Mouse (Mus musculus): ENCODE results near the gene Cldn10.
"Not testable (repeated sequence)": the region's sequence is repeated elsewhere in the genome, so short reads cannot be mapped to it uniquely, and the experiment has no call there.

Gene Cldn10

DNA sequence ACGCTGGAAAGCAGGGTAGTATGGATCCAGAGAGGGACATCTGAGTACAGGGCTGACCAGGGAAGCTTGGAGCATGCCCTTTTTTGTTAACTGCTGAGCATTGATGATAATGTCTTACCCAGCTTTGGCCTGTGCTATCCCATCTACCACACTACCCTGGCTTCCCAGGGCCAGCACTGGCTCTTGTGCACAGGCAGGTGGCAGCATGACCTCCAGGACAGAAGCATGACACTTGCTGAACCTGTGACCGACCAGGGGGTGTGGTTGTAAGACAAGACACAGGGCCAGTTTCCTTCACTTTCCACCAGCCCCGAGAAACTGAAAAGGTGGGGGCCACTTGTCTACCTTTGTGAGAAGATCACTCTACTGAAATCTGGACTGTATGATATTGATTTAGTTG, 5.5 kb upstream of the Cldn10 start:
- DNase-seq (ENCODE audit: low spot score): no peak

GRCm38 (mm10) chr14:118783326-118783935, 4.3 kb upstream of the Cldn10 start:
- no peak for DNase-seq (ENCODE audit: low spot score)

DNA sequence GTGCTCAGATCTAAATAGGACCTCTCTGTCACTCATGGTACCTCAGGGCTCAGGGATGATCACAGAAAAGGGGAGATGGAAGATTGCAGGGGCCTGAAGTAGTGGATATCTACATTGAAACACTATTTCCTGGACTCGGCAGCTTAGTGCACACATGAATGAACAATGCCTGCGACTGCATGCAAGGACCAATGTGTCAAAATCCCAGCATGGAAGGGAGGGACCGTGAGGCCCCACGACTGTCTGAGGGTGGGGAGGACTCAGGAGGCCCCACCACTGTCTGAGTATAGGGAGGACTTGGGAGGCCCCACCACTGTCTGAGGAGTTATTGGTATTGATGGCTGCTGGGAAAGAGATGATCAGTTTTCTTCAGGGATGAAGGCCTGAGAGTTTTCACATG, 2.5 kb downstream of the Cldn10 start:
- no peak for DNase-seq (ENCODE audit: low spot score)

- DNase-seq (ENCODE audit: low spot score): no peak
Observed at GRCm38 (mm10) chr14:118792957-118793356, 5.2 kb downstream of the Cldn10 start.

DNA sequence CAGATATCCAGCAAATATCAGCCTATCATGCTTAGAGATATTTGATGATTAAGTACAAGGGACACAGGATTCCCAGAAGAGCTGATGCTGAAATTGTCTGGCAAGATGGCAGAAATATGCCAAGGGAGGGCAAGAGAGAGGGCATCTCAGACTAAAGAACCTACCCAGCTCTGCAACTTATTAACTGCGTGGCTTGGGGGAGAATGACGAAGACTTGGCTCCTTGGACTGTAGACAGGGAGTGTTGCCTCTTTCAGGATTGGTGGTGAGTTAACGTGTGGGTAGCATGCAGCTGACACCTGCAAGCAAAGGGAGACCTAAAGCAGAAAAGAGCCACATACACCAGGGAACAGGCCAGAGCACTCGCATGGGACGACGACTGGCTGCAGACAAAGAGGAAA, 5.7 kb downstream of the Cldn10 start:
- no peak for DNase-seq (ENCODE audit: low spot score)

DNA sequence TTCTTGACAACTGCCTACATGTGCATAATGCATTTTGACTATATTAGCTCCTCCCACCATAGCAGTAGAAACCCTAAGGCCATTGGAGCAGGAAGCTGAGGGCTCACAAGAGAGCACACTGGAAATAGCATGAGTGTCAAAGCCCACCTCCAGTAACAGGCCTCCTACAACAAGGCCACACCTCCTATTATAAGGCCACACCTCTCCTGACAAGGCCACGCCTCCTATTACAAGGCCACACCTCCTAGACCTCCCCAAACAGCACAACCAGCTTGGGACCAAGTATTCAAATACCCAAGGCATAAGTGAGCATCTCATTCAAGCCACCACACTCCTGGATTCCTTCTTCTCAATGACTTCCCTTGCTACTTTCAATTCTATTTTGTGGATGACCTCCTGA, 6.5 kb downstream of the Cldn10 start:
- no peak for DNase-seq (ENCODE audit: low spot score)

DNA sequence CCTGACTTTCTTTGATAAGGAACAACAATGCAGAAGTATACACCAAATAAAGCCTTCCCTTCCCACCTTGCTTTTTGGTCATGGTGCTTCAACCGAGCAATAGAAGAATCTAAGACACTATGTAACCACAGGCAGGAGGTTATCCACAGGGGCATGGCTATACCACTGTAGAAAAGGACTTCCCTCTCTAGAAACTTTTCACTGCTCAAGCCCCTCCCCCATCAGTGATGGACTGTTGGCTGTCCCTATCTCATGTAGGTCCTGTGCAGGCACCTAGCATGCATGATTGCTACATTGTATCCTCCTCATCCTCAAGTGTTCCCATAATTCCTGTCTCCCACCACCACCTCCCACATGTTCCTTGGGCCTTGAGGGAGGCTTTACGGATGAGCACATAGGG, 7.2 kb downstream of the Cldn10 start:
- no peak for DNase-seq (ENCODE audit: low spot score)

DNA sequence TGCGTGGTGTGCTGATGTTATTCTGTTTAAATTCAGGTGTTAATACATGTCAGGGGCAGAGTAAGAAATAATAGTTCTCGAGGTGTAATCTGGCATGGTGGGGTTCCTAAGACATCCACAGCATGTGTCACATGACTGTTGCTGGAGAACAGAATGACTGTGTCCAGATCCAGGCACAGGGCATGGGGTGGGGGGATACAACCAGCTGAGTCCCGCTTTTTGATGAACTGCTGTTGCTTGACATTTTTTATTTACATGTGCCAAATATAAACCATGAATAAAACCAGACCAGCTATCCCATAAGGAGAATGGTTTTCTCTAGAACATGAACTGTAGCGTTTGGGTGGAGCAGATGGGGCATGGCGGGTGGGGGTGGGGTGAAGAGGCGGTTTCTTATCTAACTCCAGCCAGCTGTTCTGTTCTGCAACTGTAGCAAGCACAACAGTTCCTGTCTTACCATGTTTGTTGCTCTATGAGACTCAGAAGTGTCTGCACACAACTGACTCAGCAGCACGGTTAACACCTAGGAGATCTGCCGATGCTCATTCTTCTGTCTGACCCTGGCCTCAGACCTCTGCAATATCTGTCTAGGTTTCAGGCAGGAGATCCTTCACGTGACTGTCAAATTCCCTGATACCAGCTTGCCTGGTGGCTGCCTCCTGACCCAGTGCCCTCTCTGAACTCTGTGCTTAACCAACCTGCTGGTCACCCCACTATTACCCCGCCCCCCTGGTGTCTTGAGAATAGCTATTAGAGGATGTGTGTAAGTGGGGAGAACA, 8.4 kb downstream of the Cldn10 start:
- DNase-seq (ENCODE audit: low spot score): no peak

- no peak for DNase-seq (ENCODE audit: low spot score)
Observed at GRCm38 (mm10) chr14:118796694-118797058, 9.0 kb downstream of the Cldn10 start.

DNA sequence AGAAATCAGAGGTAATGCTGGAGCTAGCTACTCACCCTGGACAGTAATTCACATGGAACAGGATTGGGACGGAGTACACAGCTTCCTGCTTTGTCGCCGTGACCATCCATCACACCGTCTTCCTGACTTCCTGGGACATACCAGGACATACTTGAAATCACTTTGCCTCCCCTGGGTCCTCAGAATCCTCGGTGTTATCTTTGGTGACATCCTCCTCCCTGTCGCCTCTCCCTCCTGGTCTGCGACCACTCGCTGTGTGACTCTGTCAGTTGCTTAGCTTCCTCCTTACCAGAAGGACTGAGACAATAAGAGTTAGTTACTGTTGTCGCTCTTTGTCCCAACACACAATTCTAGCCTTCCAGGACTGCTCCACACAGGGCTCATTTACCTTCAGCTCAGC, 9.6 kb downstream of the Cldn10 start:
- DNase-seq (ENCODE audit: low spot score): no peak

- DNase-seq (ENCODE audit: low spot score): no peak
Observed at GRCm38 (mm10) chr14:118799918-118800317, 12.2 kb downstream of the Cldn10 start.

DNA sequence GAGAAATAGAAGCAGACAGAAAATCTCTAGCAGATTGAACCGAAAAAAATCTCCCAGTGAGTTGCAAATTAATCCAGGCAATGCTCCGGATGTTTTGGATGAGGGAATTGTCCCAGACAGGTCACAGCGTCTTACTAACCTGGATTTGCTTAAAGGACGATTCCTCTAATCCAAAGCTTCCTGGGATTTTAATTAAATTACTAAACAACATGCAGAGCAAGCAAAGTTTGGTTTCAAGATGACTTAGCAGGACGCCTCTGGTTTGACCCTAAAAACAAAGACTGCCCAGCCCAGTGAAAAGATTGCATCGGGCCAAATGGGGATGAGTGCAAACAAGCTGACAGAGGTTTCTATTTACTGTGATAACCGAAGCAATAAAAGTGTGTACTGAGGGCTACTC, 16.2 kb downstream of the Cldn10 start:
- no peak for DNase-seq (ENCODE audit: low spot score)

DNA sequence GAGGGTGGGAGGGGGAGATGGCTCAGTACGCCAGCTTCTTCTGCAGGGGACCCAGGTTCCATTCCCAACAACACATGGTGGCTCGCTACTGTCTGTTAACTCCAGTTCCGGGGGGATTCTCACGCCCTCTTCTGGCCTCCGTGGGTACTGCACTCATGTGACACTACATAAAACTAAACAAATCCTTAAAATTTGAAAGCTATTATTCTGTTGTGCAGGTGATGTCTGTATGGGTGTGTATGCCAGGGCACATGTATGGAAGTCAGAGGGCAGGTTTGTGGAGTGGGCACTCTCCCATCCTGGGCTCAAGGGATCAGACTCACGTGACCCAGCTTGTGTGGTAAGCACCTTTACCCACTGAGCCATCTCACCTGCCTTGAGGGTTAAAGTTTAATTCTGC, 16.6 kb downstream of the Cldn10 start:
- no peak for DNase-seq (ENCODE audit: low spot score)

DNA sequence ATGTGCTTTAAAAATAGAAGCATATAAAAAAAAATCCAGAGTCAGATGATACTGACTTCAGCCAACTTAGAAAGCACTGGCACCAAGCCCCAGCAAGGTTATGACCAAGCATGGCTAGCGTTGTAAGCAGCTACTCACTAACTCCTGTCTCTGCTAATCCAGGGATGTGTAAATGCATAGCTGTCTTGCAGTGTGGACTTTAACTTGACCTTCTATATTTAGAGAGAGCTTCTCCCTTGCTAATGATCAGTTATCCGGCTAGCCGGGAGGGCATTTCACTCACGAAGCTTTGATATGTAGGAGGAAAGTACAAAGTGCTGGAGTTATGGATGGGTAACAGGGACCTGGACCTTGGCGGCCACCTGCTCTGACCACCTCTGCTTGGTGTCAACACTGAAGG, 19.9 kb downstream of the Cldn10 start:
- DNase-seq (ENCODE audit: low spot score): no peak

- not testable (repeated sequence) for DNase-seq (ENCODE audit: low spot score)
Observed at GRCm38 (mm10) chr14:118808183-118808582, 20.5 kb downstream of the Cldn10 start.

DNA sequence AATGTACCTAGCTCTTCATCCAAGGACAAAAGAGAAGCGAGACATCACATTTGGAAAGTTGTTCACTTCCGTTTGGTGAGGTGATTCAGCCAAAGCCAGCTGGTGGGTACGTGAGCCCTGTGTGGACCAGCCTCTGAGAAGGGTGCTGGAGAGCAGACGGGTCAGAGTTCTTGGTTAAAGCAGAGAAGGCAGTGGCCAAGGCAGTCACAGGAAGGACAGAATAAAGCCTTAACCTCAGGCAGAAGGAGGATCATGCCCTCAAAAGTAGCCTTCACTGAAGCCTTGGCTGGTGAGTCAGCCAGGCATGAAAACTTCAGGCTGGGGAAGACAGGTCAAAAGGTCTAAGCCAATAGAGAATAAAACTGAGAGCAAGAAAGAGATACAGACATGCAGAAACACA, 22.0 kb downstream of the Cldn10 start:
- DNase-seq (ENCODE audit: low spot score): no peak

GRCm38 (mm10) chr14:118811256-118811655, 23.5 kb downstream of the Cldn10 start:
- not testable (repeated sequence) for DNase-seq (ENCODE audit: low spot score)

GRCm38 (mm10) chr14:118813111-118813510, 25.4 kb downstream of the Cldn10 start:
- DNase-seq (ENCODE audit: low spot score): no peak

DNA sequence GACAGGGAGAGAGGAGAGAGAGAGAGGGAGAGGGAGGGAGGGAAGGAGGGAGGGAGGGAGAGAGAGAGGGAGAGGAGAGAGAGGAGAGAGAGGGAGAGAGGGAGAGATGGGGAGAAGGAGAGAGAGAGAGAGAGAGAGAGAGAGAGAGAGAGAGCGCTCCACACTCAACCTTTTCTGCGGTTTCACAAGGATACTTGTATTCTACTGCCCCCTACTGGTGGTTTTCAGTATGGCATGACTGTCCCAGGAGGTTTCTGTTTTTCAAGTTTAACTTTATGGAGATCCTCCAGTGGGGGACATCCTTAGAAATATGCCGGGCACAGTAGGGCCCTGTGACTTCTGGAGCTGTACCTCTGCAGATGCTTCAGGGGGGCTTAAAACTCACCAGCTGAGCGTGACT, 28.8 kb downstream of the Cldn10 start:
- peak; percentile 26 for DNase-seq (ENCODE audit: low spot score)

DNA sequence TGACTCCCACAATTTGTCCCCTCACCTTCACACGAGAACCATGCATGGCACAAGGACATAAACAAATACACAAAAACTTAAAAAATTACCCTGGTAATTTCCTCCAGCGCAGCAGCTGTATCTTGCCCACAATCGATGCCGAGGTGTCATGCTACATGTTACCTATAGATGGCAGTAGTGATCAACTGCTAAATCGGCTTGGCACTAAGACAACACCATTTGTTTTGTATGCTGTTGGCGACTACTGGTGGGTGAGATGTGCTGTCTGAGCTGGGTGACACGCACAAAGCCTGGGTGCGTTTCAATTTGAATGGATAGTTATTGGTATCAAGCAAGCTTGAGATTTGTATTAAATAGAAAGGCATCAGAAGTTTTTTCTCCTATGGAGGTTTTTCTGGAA, 32.4 kb downstream of the Cldn10 start:
- peak; percentile 68 for DNase-seq (ENCODE audit: low spot score)

DNA sequence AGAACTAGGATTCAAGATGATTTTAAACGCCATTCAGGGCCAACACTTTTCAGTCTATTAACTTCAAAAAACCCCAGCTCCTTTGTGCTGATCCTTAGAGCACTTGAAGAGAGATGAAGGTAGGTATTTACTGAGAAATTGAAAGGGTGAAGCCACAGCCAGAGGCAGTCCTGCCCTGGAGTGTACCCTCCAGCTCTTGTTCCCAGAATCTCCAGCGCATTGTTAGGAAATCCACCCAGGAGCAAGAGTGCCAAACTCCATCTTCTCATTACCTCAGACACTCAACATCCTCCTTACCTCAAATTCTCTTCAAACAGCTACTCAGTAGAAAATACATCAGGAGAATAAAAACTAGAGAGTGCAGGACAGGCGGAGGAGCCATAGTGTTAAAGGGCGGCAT, 35.1 kb downstream of the Cldn10 start:
- DNase-seq (ENCODE audit: low spot score): no peak

DNA sequence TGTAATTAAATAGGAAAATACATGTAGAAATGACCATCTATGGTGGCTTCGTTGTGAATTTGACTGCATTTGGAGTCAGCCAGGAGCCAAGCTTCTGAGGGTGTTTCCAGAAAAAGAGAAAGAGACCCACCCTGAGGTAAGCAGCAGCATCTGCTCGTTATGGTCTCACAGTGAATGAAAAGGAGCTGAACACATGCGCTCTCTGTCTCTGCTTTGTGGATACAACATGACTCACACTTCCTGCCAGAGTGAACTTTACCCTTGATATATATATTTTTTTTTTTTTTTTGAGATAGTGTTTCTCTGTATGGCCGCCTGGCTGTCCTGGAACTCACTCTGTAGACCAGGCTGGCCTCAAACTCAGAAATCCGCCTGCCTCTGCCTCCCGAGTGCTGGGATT, 35.6 kb downstream of the Cldn10 start:
- DNase-seq (ENCODE audit: low spot score): no peak

DNA sequence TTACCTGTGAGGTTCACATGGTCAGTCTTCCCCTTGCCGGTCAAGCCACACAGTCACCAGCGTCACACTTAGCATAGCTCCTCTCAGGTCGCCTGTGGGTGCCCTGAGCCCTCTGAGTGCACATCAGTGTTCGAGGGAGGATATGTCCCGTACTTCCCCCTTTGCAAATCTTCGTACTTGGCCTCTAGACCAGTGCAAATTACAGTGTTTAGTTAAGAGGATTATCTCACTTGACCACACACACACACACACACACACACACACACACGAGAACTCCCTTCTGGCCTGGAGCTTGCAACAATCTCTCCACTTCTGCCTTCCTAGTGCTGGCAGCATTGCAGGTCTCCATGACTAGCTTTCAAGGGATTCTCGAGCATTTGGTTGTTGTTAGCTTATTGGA, 38.6 kb downstream of the Cldn10 start:
- no peak for DNase-seq (ENCODE audit: low spot score)

- no peak for DNase-seq (ENCODE audit: low spot score)
Observed at GRCm38 (mm10) chr14:118827283-118827904, 39.7 kb downstream of the Cldn10 start.
